ENCODE assay signal across 24 mouse cellular contexts in the genomic region with DNA sequence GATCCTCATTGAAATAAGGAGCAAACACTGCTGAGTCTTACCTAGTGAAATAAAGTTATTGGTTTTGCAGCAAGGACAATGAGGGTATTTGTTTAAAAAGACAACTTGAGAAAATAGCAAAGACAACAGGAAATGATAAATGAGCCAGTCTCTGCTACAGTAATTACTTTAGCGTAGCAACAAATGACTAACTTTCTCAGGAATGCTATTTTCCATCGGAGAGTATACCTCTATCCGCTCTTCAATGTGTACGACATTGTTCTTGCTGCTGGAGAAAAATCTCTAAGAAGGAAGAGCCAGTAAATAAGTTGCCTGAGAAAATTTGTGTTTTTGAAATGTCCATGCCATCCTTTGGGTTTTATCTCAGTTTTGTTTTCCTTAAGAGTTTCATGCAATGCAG.
DNase-seq lines count a peak whose midpoint lies in the region; ATAC-seq and TF ChIP-seq lines count a peak whose summit lies in the region.
"Had no signal": no experiment of that assay in that cellular context is flagged by ENCODE, and none has a peak within 500 bp of the region (broad histone marks: within the 10 kb centered on the region; RNA-seq: fewer than 3 reads in every experiment).

No protein-coding gene starts in this region.

- no peak for ATAC-seq in kidney, postnatal 0 days (replicated peaks; ENCODE audit: low FRiP score, low read depth)
- ATAC-seq: CD4-positive, CD25-positive, alpha-beta regulatory T cell, adult 4 months; forebrain, embryonic 14.5 days; forebrain, postnatal 0 days; hindbrain, embryonic 16.5 days; intestine, embryonic 15.5 days had no signal

- H3K9ac ChIP-seq in kidney, postnatal 0 days (ENCODE audit: low read depth, low read length) = no peak overlapping the region
- H3K9ac ChIP-seq: forebrain, postnatal 0 days; heart, embryonic 12.5 days; heart, embryonic 15.5 days; hindbrain, embryonic 13.5 days; intestine, embryonic 15.5 days had no signal

- no peak overlapping the region for H3K4me2 ChIP-seq in kidney, postnatal 0 days (ENCODE audit: low read length)
- H3K4me2 ChIP-seq: heart, embryonic 12.5 days; heart, embryonic 15.5 days; hindbrain, embryonic 13.5 days; intestine, embryonic 15.5 days had no signal

- WGBS in kidney, postnatal 0 days = 62% methylated on average over 4 of the region's 4 CpGs

- H3K27ac ChIP-seq in gastrocnemius, adult 2 months = peak overlapping the region; percentile 58
- no peak overlapping the region for H3K27ac ChIP-seq in kidney, postnatal 0 days
- peak overlapping the region; percentile 80 for H3K27ac ChIP-seq in brown adipose tissue, adult 24 weeks (replicated peaks; ENCODE audit: low read depth, low read length)
- H3K27ac ChIP-seq: heart, embryonic 15.5 days; hindbrain, embryonic 13.5 days; intestine, embryonic 15.5 days had no signal

- no peaks in the 10 kb centered on the region for H3K9me3 ChIP-seq in kidney, postnatal 0 days (replicated peaks; ENCODE audit: low read length)
- H3K9me3 ChIP-seq: heart, embryonic 12.5 days; heart, embryonic 15.5 days; hindbrain, embryonic 13.5 days; intestine, embryonic 15.5 days had no signal

- intact Hi-C loops in gastrocnemius, adult 2 months (cut with DNase I) = loop anchor here (10.0 kb wide), 2 partner anchors 149 to 181 kb away; no protein-coding TSS in a partner anchor
- intact Hi-C loops in gastrocnemius, postnatal 14 days (cut with DNase I; ENCODE audit: low total_unique reads) = no loop called here

- H3K36me3 ChIP-seq in kidney, postnatal 0 days (ENCODE audit: insufficient read depth, low read length) = no peaks in the 10 kb centered on the region
- H3K36me3 ChIP-seq: heart, embryonic 12.5 days; heart, embryonic 15.5 days; hindbrain, embryonic 13.5 days; intestine, embryonic 15.5 days had no signal

- no peak for TF ChIP-seq CTCF in gastrocnemius, adult 2 months (IDR thresholded peaks at IDR 0.05)
- no peak for TF ChIP-seq CTCF in kidney, postnatal 0 days (IDR thresholded peaks at IDR 0.05; ENCODE audit: low read depth)

- no peak overlapping the region for H3K4me3 ChIP-seq in gastrocnemius, adult 2 months
- H3K4me3 ChIP-seq in kidney, postnatal 0 days (replicated peaks; ENCODE audit: low read depth, low read length) = no peak overlapping the region
- no peak overlapping the region for H3K4me3 ChIP-seq in brown adipose tissue, adult 24 weeks (ENCODE audit: insufficient read depth, low read depth, low read length)
- H3K4me3 ChIP-seq: heart, embryonic 12.5 days; heart, embryonic 15.5 days; hindbrain, embryonic 13.5 days; intestine, embryonic 15.5 days had no signal

- no peaks in the 10 kb centered on the region for H3K27me3 ChIP-seq in kidney, postnatal 0 days (ENCODE audit: insufficient read depth, low read length)
- H3K27me3 ChIP-seq: heart, embryonic 12.5 days; heart, embryonic 15.5 days; hindbrain, embryonic 13.5 days; intestine, embryonic 15.5 days had no signal

- no peak for DNase-seq in gastrocnemius, adult 2 months
- no peak for DNase-seq in gastrocnemius, postnatal 14 days
- peak; percentile 23 for DNase-seq in kidney, postnatal 0 days (ENCODE audit: low spot score)
- DNase-seq in kidney, postnatal 10 days = no peak
- DNase-seq in B cell, adult 2 months = no peak
- DNase-seq in embryo, embryonic 10.5 days (ENCODE audit: low spot score) = no peak
- DNase-seq: adrenal gland, adult 2 months; adrenal gland, postnatal 14 days; cerebellum, adult 11-12 months; cerebellum, adult 8-10 months; cerebellum, postnatal 10 days; cerebellum, postnatal 36 days; forebrain, postnatal 0 days; gastrocnemius, postnatal 36 days; heart, postnatal 14 days; kidney, adult 11 months had no signal

- 0 out of 2 replicates have a peak, but pooled peaks cover 6% of the 10 kb centered on the region for H3K4me1 ChIP-seq in kidney, postnatal 0 days (replicated peaks; ENCODE audit: insufficient read depth, low read length)
- H3K4me1 ChIP-seq in brown adipose tissue, adult 24 weeks (ENCODE audit: control insufficient read depth, insufficient read depth, insufficient read length, low read length) = peaks cover 25% of the 10 kb centered on the region
- H3K4me1 ChIP-seq: intestine, embryonic 15.5 days had no signal
